Mouse (Mus musculus) kidney, postnatal 0 days (tissue): ENCODE measurements at regions not wholly inside any gene's neighbourhood (a gene's known extent, or its start where the extent isn't known, plus 50 kb on each side); places are given as distances from the start of the nearest gene placed in this dataset.

Experiments used
- ATAC-seq: fragments of 200-750 bp; cut with Nextera tagmentation; replicated peaks from 2 replicates; pipeline ENCODE4 v1.8.0; 2017; ENCODE audit warnings: low read depth, moderate number of reproducible peaks, moderate TSS enrichment, moderate library complexity; ENCODE audit not compliant: low FRiP score
- DNase-seq: peaks from one replicate; pipeline ENCODE4 v3.0.0-alpha.2; 2016; ENCODE audit warnings: low spot score
- H3K27ac ChIP-seq: fragments of 300-500 bp; sonication (generic); 2 replicates; pipeline ENCODE4 v1.5.1; 2014; ENCODE audit warnings: mild to moderate bottlenecking
- H3K27me3 ChIP-seq: fragments of 300-500 bp; sonication (generic); 2 replicates; pipeline ENCODE4 v1.6.1; 2014; ENCODE audit warnings: low read length, mixed read lengths; ENCODE audit not compliant: insufficient read depth
- H3K36me3 ChIP-seq: fragments of 300-500 bp; sonication (generic); 2 replicates; pipeline ENCODE4 v1.6.1; 2014; ENCODE audit warnings: low read length, mixed read lengths; ENCODE audit not compliant: insufficient read depth
- H3K4me1 ChIP-seq: fragments of 300-500 bp; sonication (generic); replicated peaks from 2 replicates; pipeline ENCODE4 v1.6.1; 2014; ENCODE audit warnings: antibody characterized with exemption, low read length, mixed read lengths; ENCODE audit not compliant: insufficient read depth
- H3K4me2 ChIP-seq: fragments of 300-500 bp; sonication (generic); 2 replicates; pipeline ENCODE4 v1.6.1; 2014; ENCODE audit warnings: mild to moderate bottlenecking, low read length, moderate library complexity, mixed read lengths
- H3K4me3 ChIP-seq: fragments of 300-500 bp; sonication (generic); replicated peaks from 2 replicates; pipeline ENCODE4 v1.5.1; 2014; ENCODE audit warnings: low read depth, low read length
- H3K9ac ChIP-seq: fragments of 300-500 bp; sonication (generic); 2 replicates; pipeline ENCODE4 v1.6.1; 2014; ENCODE audit warnings: low read depth, low read length
- H3K9me3 ChIP-seq: fragments of 300-500 bp; sonication (generic); replicated peaks from 2 replicates; pipeline ENCODE4 v1.6.1; 2016; ENCODE audit warnings: low read length, inconsistent platforms, mixed read lengths
- CTCF ChIP-seq: IDR thresholded peaks from 2 replicates; pipeline ENCODE4 v1.5.1; 2016; ENCODE audit warnings: antibody characterized with exemption, low read depth, mild to moderate bottlenecking, moderate library complexity
- WGBS: fragments of 180-500 bp; shearing (Covaris S2); extraction: QIAGEN DNeasy Blood & Tissue Kit; methylation state at CpG from one replicate; pipeline ENCODE4 v1.1.7; 2014; 5-methylcytosine and 5-hydroxymethylcytosine counted together

GRCm38 (mm10) chr17:81175877-81176276, 111.0 kb upstream of the Thumpd2 start:
- H3K9ac ChIP-seq: no peak overlapping the region
- 25% methylated on average over 4 of the region's 4 CpGs for WGBS
- H3K36me3 ChIP-seq: no peaks in the 10 kb centered on the region
- H3K27ac ChIP-seq: no peak overlapping the region
- TF ChIP-seq CTCF: no peak
- no peak for DNase-seq
- no peaks in the 10 kb centered on the region for H3K27me3 ChIP-seq
- H3K9me3 ChIP-seq: no peaks in the 10 kb centered on the region
- H3K4me2 ChIP-seq: no peak overlapping the region
- 0 out of 2 replicates have a peak, but pooled peaks cover 6% of the 10 kb centered on the region for H3K4me1 ChIP-seq
- H3K4me3 ChIP-seq: no peak overlapping the region
- no peak for ATAC-seq

GRCm38 (mm10) chr17:81172943-81173342, 108.1 kb upstream of the Thumpd2 start:
- no peak for TF ChIP-seq CTCF
- peak; percentile 36 for DNase-seq
- no peaks in the 10 kb centered on the region for H3K27me3 ChIP-seq
- 0 out of 2 replicates have a peak, but pooled peaks cover 6% of the 10 kb centered on the region for H3K4me1 ChIP-seq
- no peaks in the 10 kb centered on the region for H3K9me3 ChIP-seq
- H3K27ac ChIP-seq: no peak overlapping the region
- H3K4me3 ChIP-seq: no peak overlapping the region
- 27% methylated on average over 3 of the region's 3 CpGs for WGBS
- H3K9ac ChIP-seq: no peak overlapping the region
- ATAC-seq: 0 out of 2 replicates have a peak, but pooled peaks have one; percentile 40
- H3K36me3 ChIP-seq: no peaks in the 10 kb centered on the region
- no peak overlapping the region for H3K4me2 ChIP-seq

- no peaks in the 10 kb centered on the region for H3K9me3 ChIP-seq
- H3K9ac ChIP-seq: no peak overlapping the region
- H3K4me2 ChIP-seq: no peak overlapping the region
- no peaks in the 10 kb centered on the region for H3K36me3 ChIP-seq
- no peak for TF ChIP-seq CTCF
- no peak; the same call in 1 of the 2 replicates for ATAC-seq
- no peaks in the 10 kb centered on the region for H3K27me3 ChIP-seq
- 24% methylated on average over 5 of the region's 5 CpGs for WGBS
- no peak overlapping the region for H3K4me3 ChIP-seq
- no peak overlapping the region for H3K27ac ChIP-seq
- peak; percentile 61 for DNase-seq
- no peaks in the 10 kb centered on the region for H3K4me1 ChIP-seq
Observed at GRCm38 (mm10) chr17:81169118-81169517, 104.2 kb upstream of the Thumpd2 start.

GRCm38 (mm10) chr17:81150730-81151129, 85.8 kb upstream of the Thumpd2 start:
- DNase-seq (no peak), ATAC-seq (no peak)
- Histone ChIP-seq H3K4me3 (no peak overlapping the region), H3K36me3 (no peaks in the 10 kb centered on the region), H3K4me1 (no peaks in the 10 kb centered on the region), H3K9me3 (no peaks in the 10 kb centered on the region), H3K27me3 (no peaks in the 10 kb centered on the region), H3K9ac (no peak overlapping the region), H3K27ac (no peak overlapping the region), H3K4me2 (no peak overlapping the region)
- TF ChIP-seq CTCF: no peak
- WGBS: 84% methylated on average over 4 of the region's 4 CpGs

- Histone ChIP-seq H3K9me3 (no peaks in the 10 kb centered on the region), H3K4me3 (no peak overlapping the region), H3K36me3 (no peaks in the 10 kb centered on the region), H3K4me1 (no peaks in the 10 kb centered on the region), H3K27ac (no peak overlapping the region), H3K4me2 (no peak overlapping the region), H3K9ac (no peak overlapping the region), H3K27me3 (no peaks in the 10 kb centered on the region)
- 69% methylated on average over 6 of the region's 6 CpGs for WGBS
- TF ChIP-seq CTCF: no peak
- ATAC-seq (no peak), DNase-seq (no peak)
Observed at GRCm38 (mm10) chr17:81134702-81135101, 69.8 kb upstream of the Thumpd2 start.

GRCm38 (mm10) chr17:81133227-81133626, 68.3 kb upstream of the Thumpd2 start:
- H3K4me3 ChIP-seq: no peak overlapping the region
- DNase-seq: no peak
- WGBS: 60% methylated on average over 4 of the region's 4 CpGs

More at GRCm38 (mm10) chr17:81133227-81133626, 68.3 kb upstream of the Thumpd2 start:
- Histone ChIP-seq H3K27ac (no peak overlapping the region), H3K4me1 (no peaks in the 10 kb centered on the region), H3K36me3 (no peaks in the 10 kb centered on the region), H3K27me3 (no peaks in the 10 kb centered on the region), H3K4me2 (no peak overlapping the region), H3K9ac (no peak overlapping the region), H3K9me3 (no peaks in the 10 kb centered on the region)
- no peak for TF ChIP-seq CTCF
- no peak for ATAC-seq
